Mouse (Mus musculus) limb, embryonic 15.5 days (tissue): ENCODE measurements at regions not wholly inside any gene's neighbourhood (a gene's known extent, or its start where the extent isn't known, plus 50 kb on each side); places are given as distances from the start of the nearest gene placed in this dataset.

Source experiments
- ATAC-seq: fragments of 200-750 bp; cut with Nextera tagmentation; 2 replicates; pipeline ENCODE4 v1.8.0; 2017; ENCODE audit warnings: low read depth, moderate TSS enrichment; ENCODE audit not compliant: insufficient number of reproducible peaks, low FRiP score, low TSS enrichment
- H3K27ac ChIP-seq: fragments of 300-500 bp; sonication (generic); 2 replicates; pipeline ENCODE4 v1.5.1; 2015; ENCODE audit warnings: moderate library complexity, mild to moderate bottlenecking, inconsistent platforms
- H3K27me3 ChIP-seq: fragments of 300-500 bp; sonication (generic); 2 replicates; pipeline ENCODE4 v1.6.1; 2015; ENCODE audit warnings: inconsistent platforms
- H3K36me3 ChIP-seq: fragments of 300-500 bp; sonication (generic); 2 replicates; pipeline ENCODE4 v1.6.1; 2015; ENCODE audit warnings: inconsistent platforms
- H3K4me1 ChIP-seq: fragments of 300-500 bp; sonication (generic); 2 replicates; pipeline ENCODE4 v1.6.1; 2015; ENCODE audit warnings: inconsistent platforms
- H3K4me2 ChIP-seq: fragments of 300-500 bp; sonication (generic); 2 replicates; pipeline ENCODE4 v1.6.1; 2015; ENCODE audit warnings: mild to moderate bottlenecking, inconsistent platforms
- H3K4me3 ChIP-seq: fragments of 300-500 bp; sonication (generic); 2 replicates; pipeline ENCODE4 v1.5.1; 2015; ENCODE audit warnings: mild to moderate bottlenecking, inconsistent platforms
- H3K9ac ChIP-seq: fragments of 300-500 bp; sonication (generic); 2 replicates; pipeline ENCODE4 v1.6.1; 2015; ENCODE audit warnings: inconsistent platforms
- H3K9me3 ChIP-seq: fragments of 300-500 bp; sonication (generic); 2 replicates; pipeline ENCODE4 v1.6.1; 2016; ENCODE audit warnings: inconsistent platforms
- WGBS: fragments of 180-500 bp; shearing (Covaris S2); methylation state at CpG from one replicate; pipeline ENCODE4 v1.1.7; 2015; 5-methylcytosine and 5-hydroxymethylcytosine counted together

DNA sequence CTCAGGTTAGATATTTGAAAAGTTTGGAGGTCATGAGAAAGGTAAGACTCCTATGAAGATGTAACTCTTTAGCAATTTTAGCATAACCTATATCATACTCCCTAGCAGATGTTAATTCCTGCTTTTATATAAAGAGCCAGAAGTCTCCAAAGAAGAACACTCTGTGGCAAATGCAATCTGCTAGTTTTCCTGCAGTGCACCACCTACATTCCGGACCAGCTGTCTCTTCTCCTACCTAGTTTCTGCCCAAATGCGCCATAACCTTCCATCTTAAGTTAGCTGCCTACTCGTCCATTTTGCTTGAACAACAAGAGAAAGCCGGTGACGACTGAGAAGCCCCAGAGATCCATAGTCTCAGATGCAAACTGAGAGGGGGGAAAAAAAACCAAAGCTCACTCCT lies 124.5 kb upstream of the Hmga2 start:
- Histone ChIP-seq H3K4me2 (no peak overlapping the region), H3K9me3 (no peaks in the 10 kb centered on the region), H3K4me3 (no peak overlapping the region), H3K27me3 (no peaks in the 10 kb centered on the region), H3K9ac (no peak overlapping the region), H3K27ac (no peak overlapping the region), H3K36me3 (no peaks in the 10 kb centered on the region), H3K4me1 (peaks cover 9% of the 10 kb centered on the region; the same call in 1 of the 2 replicates)
- WGBS: 79% methylated on average over 5 of the region's 5 CpGs
- ATAC-seq: no peak

DNA sequence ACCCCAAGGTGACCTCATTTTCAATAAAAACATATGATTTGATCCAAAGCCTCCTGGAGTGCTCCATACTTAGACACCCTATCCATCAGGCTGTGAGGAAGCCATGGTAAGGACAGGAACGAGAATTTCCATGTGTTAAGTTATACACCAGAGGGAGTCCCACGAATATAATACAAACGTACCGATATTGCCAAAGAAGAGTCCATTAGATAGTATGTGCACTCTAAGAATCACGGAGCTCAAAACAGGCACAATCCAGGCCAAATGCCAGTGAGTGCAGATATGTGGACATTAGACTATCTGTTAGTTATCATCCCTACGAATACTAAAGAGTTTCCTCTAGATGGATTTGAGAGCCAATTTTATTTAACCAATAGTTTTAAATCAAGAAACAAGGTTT lies 123.3 kb upstream of the Hmga2 start:
- Histone ChIP-seq H3K27ac (no peak overlapping the region), H3K4me2 (no peak overlapping the region), H3K36me3 (no peaks in the 10 kb centered on the region), H3K9ac (no peak overlapping the region), H3K4me3 (no peak overlapping the region), H3K9me3 (no peaks in the 10 kb centered on the region), H3K4me1 (peaks cover 7% of the 10 kb centered on the region; the same call in 1 of the 2 replicates), H3K27me3 (no peaks in the 10 kb centered on the region)
- WGBS: 71% methylated on average over 6 of the region's 6 CpGs
- no peak for ATAC-seq

DNA sequence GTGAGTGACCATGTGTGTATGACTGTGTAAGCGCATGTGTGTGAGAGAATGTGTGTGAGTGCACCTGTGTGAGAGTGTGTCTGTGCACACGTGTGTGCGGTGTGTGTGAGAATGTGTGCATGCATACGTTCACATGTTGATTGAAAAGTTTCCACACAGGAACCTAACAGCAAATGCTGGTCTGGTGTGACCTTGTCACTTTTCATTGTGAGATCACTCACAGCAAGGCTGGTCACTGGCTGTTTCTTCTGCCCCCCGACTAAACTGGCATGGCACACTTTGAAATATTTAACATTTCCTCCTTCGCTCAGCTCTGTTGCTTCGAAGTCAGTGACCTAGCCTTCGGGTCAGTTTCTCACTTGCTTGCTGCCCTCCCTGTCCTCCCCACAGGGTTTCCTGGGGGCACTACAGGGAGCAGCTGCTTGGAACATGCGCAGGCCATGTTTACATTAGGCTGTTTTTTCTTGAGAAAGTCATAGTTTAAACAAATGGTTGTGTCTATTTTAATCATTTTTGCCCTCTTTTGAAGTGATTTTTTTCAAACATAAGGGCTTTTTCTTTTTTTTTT lies 121.1 kb upstream of the Hmga2 start:
- Histone ChIP-seq H3K27me3 (no peaks in the 10 kb centered on the region), H3K9ac (no peak overlapping the region), H3K27ac (no peak overlapping the region), H3K36me3 (no peaks in the 10 kb centered on the region), H3K4me1 (0 out of 2 replicates have a peak, but pooled peaks cover 3% of the 10 kb centered on the region), H3K4me2 (no peak overlapping the region), H3K4me3 (no peak overlapping the region), H3K9me3 (no peaks in the 10 kb centered on the region)
- WGBS: 57% methylated on average over 9 of the region's 9 CpGs
- ATAC-seq: no peak

DNA sequence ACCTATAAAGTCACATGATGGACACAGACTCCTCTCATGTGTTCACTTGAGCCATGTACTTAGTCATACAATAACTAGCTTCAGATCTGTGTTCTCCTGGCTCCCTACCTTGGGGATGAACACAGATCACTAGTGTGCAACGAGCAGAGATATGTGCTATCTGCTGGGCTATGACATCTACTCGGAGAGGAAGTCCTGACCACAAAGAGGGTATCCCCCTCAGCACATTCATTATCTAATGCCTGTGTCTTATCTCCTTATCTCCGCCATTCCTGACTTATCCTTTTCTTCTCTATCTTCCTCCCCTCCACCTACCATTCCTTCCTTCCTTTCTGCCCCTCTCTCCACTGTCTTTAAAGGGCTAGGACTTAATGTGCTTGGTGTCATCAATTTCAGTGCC lies 118.9 kb upstream of the Hmga2 start:
- Histone ChIP-seq H3K9ac (no peak overlapping the region), H3K36me3 (no peaks in the 10 kb centered on the region), H3K27me3 (no peaks in the 10 kb centered on the region), H3K4me2 (no peak overlapping the region), H3K4me3 (no peak overlapping the region), H3K9me3 (no peaks in the 10 kb centered on the region), H3K27ac (no peak overlapping the region), H3K4me1 (0 out of 2 replicates have a peak, but pooled peaks cover 3% of the 10 kb centered on the region)
- WGBS: 89% methylated on average over 3 of the region's 3 CpGs
- ATAC-seq: no peak

DNA sequence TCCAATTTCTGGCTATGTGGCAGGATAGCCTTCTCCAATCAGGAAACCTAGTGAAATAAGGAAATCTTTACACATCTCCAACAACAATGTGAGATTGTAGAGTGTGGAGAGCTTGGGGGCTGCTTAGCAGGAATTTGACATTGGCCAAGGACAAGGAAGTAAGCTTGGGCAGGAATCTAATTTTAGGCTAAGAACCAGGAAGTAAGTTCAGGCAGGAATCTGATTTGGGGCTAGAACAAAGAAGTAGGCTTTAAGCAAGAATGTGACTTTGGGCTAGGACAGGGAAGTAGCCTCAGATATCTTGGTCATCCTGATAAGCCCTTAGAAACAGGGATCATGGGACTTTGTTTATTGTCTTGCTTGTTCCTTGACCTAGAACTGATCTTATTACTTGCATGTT lies 117.6 kb upstream of the Hmga2 start:
- H3K4me1 ChIP-seq: 0 out of 2 replicates have a peak, but pooled peaks cover 3% of the 10 kb centered on the region
- no peak overlapping the region for H3K4me2 ChIP-seq
- H3K4me3 ChIP-seq: no peak overlapping the region
- no peaks in the 10 kb centered on the region for H3K36me3 ChIP-seq
- no peaks in the 10 kb centered on the region for H3K9me3 ChIP-seq
- no peaks in the 10 kb centered on the region for H3K27me3 ChIP-seq
- no peak overlapping the region for H3K27ac ChIP-seq
- H3K9ac ChIP-seq: no peak overlapping the region
- no peak for ATAC-seq

DNA sequence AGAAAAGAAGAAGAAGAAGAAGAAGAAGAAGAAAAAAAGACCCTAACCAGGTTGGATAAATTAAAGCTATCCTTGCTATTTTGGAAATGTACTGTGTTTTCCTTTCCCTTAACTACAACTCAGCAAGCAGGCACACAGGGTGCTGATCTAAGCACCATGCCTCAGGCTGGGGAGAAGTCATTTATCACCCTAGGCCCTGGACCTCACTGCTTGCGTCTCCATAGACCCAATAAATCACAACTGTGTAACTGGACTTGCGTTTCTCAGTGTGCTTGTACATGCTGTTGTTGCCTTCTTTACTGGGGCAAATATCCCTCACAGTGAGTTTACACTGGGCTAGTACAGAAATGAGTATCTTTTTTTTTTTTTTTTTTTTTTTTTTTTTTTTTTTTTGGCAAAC lies 113.4 kb upstream of the Hmga2 start:
- Histone ChIP-seq H3K4me2 (no peak overlapping the region), H3K36me3 (no peaks in the 10 kb centered on the region), H3K4me3 (no peak overlapping the region), H3K9me3 (no peaks in the 10 kb centered on the region), H3K9ac (no peak overlapping the region), H3K27me3 (no peaks in the 10 kb centered on the region), H3K4me1 (no peaks in the 10 kb centered on the region), H3K27ac (no peak overlapping the region)
- WGBS: 39% methylated on average over 2 of the region's 2 CpGs
- no peak for ATAC-seq

DNA sequence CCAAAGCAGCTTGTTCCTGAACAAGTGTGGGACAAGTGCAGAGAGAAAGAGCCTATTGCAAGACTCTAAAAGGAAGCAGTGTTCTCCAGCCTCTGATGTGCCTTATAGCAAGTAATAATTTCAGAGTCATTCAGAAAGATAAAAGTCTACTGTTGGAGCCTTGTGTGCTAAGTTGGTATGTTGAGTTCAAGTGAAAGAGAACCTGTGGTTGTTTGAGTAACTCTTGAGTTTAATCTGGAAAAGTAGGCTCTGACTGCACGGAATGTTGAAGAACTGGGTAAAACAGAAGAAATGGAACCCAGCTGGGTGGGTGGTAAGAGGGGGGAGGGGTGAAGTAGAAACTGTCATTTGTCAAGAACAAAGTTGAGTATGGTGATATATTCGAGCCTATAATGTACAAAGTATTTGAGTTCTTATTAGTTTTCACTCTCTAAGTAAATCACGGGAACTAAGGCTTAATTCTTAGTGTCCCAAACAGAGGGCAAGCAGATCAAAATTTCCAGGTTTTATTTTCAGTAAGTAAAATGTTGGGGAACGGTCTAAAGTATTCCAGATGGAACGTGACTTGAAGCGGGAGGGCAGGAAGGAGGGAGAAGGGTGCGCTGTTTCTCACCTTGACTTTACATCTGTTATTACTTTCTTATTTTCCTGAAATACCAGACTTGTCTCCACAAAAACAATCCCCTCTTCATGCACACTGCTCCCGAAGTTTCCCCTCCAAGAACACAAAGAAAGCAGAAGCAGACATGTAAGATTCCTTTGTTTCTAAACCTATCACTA lies 111.8 kb upstream of the Hmga2 start:
- Histone ChIP-seq H3K36me3 (no peaks in the 10 kb centered on the region), H3K4me1 (no peaks in the 10 kb centered on the region), H3K4me3 (no peak overlapping the region), H3K9ac (no peak overlapping the region), H3K27ac (no peak overlapping the region; the same call in 1 of the 2 replicates), H3K27me3 (no peaks in the 10 kb centered on the region), H3K9me3 (no peaks in the 10 kb centered on the region), H3K4me2 (no peak overlapping the region)
- 30% methylated on average over 8 of the region's 8 CpGs for WGBS
- ATAC-seq: no peak

DNA sequence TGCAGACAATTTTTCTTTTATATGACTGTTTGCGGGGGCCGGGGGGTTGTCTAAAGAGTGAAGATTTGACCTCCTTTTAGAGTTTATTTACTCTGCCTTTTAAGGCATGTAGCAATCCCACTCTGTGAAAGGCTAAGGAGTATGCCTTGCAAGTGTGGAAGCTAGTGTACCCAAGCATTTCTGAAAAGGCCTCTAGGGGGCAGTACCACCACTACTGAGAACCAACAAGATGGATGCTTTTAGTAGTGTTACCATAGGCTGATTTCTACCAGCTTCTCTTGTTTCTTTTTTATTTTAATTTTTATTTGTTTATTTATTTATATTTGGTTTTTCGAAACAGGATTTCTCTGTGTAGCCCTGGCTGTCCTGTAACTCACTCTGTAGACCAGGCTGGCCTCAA lies 110.9 kb upstream of the Hmga2 start:
- H3K4me1 ChIP-seq: no peaks in the 10 kb centered on the region
- ATAC-seq: no peak
- no peak overlapping the region for H3K4me2 ChIP-seq
- H3K9me3 ChIP-seq: no peaks in the 10 kb centered on the region
- WGBS: 92% methylated on average over 3 of the region's 3 CpGs
- H3K27me3 ChIP-seq: no peaks in the 10 kb centered on the region
- no peaks in the 10 kb centered on the region for H3K36me3 ChIP-seq
- no peak overlapping the region for H3K9ac ChIP-seq
- H3K27ac ChIP-seq: no peak overlapping the region
- no peak overlapping the region for H3K4me3 ChIP-seq

DNA sequence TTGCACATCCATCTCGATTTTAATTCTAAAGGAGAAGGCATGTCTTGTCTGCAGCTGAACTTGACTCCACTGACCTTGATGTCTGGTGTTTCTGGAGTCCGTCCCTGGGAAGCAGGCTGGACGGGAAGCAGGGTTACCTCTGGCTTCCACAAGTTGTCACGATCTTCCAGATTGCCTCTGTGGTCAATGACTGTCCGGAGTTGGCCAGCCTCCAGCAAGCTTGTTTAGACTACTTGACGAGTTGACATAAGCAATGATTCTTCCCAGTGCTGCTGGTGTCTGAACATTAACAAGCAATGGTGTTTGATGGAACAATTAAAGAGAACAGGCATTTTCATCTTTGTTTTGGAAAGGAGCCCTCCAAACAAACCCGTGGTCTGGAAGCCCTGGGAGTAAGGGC lies 106.2 kb upstream of the Hmga2 start:
- H3K9ac ChIP-seq: no peak overlapping the region
- H3K4me1 ChIP-seq: no peaks in the 10 kb centered on the region
- H3K4me2 ChIP-seq: no peak overlapping the region
- no peaks in the 10 kb centered on the region for H3K9me3 ChIP-seq
- WGBS: 39% methylated on average over 7 of the region's 7 CpGs
- no peaks in the 10 kb centered on the region for H3K27me3 ChIP-seq
- no peak overlapping the region for H3K27ac ChIP-seq
- ATAC-seq: no peak
- no peaks in the 10 kb centered on the region for H3K36me3 ChIP-seq
- H3K4me3 ChIP-seq: no peak overlapping the region

DNA sequence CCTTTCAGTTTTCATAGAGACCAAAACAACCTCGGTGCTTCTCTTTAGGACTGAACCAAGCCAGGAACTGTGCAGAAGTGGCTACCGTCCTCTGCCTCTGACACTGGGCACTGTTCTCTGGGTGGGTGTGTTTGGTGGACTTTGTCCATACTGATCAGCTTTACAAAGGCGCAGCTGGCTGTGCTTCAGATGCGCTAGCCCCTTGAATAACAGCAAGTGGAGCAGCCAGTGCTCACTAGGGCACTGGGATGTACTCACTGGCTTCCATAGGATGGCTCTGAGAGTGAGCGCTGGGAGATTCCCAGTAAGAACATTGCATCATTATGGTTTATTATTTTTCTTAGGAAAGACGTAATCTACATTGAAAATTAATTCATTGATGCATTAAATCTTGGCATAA lies 105.3 kb upstream of the Hmga2 start:
- no peak for ATAC-seq
- 89% methylated on average over 6 of the region's 6 CpGs for WGBS
- no peak overlapping the region for H3K27ac ChIP-seq

DNA sequence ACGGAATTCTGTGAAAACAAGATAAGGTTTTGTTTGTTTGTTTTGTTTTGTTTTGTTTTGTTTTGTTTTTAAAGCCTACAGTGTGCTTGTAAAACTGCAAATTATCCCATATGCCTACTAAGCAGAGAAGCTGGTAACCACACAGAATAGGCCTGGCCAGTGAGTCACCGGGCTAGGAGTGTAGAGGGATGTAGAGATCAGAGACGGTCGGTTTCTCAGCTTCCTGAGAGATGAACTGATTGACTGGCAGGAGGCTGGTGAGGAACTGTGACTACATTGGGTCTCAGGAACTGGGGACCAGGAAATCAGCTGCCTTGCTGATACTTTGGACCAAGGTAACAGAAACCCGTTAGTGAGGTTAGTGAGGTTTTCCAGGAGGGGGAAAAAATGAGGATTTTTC lies 100.6 kb upstream of the Hmga2 start:
- H3K9ac ChIP-seq: no peak overlapping the region
- H3K4me3 ChIP-seq: no peak overlapping the region
- ATAC-seq: no peak
- H3K27ac ChIP-seq: no peak overlapping the region
- H3K4me1 ChIP-seq: no peaks in the 10 kb centered on the region
- H3K9me3 ChIP-seq: no peaks in the 10 kb centered on the region
- H3K36me3 ChIP-seq: no peaks in the 10 kb centered on the region
- H3K4me2 ChIP-seq: no peak overlapping the region
- WGBS: 54% methylated on average over 5 of the region's 5 CpGs
- H3K27me3 ChIP-seq: no peaks in the 10 kb centered on the region

More for the DNA sequence above, 105.3 kb upstream of the Hmga2 start:
- Histone ChIP-seq H3K36me3 (no peaks in the 10 kb centered on the region), H3K4me3 (no peak overlapping the region), H3K9me3 (no peaks in the 10 kb centered on the region), H3K4me2 (no peak overlapping the region), H3K4me1 (no peaks in the 10 kb centered on the region), H3K27me3 (no peaks in the 10 kb centered on the region), H3K9ac (no peak overlapping the region)

DNA sequence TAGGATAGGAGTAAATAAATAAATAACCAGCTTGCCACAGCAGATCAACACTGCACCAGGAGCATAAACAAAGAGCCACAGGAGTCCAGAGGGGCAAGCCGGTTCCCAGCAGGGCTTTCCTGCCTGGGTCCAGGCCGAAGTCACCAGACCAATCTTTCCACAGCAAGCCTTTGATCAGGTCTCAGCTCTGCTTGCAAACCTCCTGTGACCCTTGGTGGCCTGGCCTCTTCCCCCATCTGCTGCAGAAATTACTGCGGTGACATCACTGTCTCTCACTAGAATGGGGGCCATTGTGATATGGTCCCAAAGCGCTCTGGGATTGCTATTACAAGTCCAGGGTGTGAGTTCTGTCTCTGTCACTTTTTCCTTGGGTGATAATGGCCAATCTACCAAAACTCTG lies 99.9 kb upstream of the Hmga2 start:
- Histone ChIP-seq H3K27ac (no peak overlapping the region), H3K27me3 (no peaks in the 10 kb centered on the region), H3K4me2 (no peak overlapping the region), H3K4me1 (peaks cover 5% of the 10 kb centered on the region; the same call in 1 of the 2 replicates), H3K9ac (no peak overlapping the region), H3K4me3 (no peak overlapping the region), H3K36me3 (no peaks in the 10 kb centered on the region), H3K9me3 (no peaks in the 10 kb centered on the region)
- WGBS: 37% methylated on average over 4 of the region's 4 CpGs
- ATAC-seq: no peak
